Comparison of ENCODE assay signal across 18 mouse cellular contexts in the genomic region with DNA sequence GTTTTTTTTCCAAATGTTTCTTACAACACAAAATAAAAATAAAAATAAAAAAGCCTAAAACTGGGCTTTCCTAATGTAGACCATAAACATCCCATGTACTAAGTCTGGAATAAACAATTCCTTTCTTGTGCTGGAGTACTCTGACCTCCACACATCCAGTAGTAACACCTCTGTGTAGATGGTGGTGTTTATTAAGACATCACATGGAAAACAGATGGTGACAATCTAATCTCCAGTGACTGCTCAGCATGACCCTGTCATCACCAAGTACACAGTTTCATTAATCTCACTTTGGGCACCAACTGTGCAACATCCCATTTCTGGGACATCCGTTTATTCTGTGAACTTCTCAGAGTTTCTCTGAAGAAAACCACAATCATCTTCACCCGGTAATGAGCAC.
DNase-seq lines count a peak whose midpoint lies in the region; ATAC-seq and TF ChIP-seq lines count a peak whose summit lies in the region.
"Had no signal": no experiment of that assay in that cellular context is flagged by ENCODE, and none has a peak within 500 bp of the region (broad histone marks: within the 10 kb centered on the region; RNA-seq: fewer than 3 reads in every experiment).

No protein-coding gene starts in this region.

- TF ChIP-seq CTCF in midbrain, postnatal 0 days (IDR thresholded peaks at IDR 0.05), result no peak
- TF ChIP-seq CTCF in left cerebral cortex, adult 2 months (IDR thresholded peaks at IDR 0.05), result no peak

- H3K4me3 ChIP-seq in hindbrain, embryonic 11.5 days (ENCODE audit: low read depth, low read length), result no peak overlapping the region
- no peak overlapping the region for H3K4me3 ChIP-seq in hindbrain, embryonic 14.5 days (replicated peaks; ENCODE audit: low read length)
- H3K4me3 ChIP-seq in midbrain, postnatal 0 days (ENCODE audit: low read depth, low read length), result no peak overlapping the region
- no peak overlapping the region for H3K4me3 ChIP-seq in midbrain, embryonic 15.5 days
- H3K4me3 ChIP-seq in left cerebral cortex, adult 2 months, result no peak overlapping the region
- H3K4me3 ChIP-seq: embryonic facial prominence, embryonic 13.5 days; forebrain, embryonic 12.5 days; heart, embryonic 12.5 days; hindbrain, embryonic 15.5 days; intestine, embryonic 15.5 days had no signal

- no peak overlapping the region for H3K27ac ChIP-seq in hindbrain, embryonic 11.5 days (ENCODE audit: low read depth, low read length)
- no peak overlapping the region for H3K27ac ChIP-seq in hindbrain, embryonic 14.5 days
- no peak overlapping the region for H3K27ac ChIP-seq in midbrain, postnatal 0 days (ENCODE audit: low read depth, low read length)
- H3K27ac ChIP-seq in midbrain, embryonic 15.5 days, result no peak overlapping the region
- H3K27ac ChIP-seq in left cerebral cortex, adult 2 months, result no peak overlapping the region
- H3K27ac ChIP-seq: embryonic facial prominence, embryonic 13.5 days; forebrain, embryonic 12.5 days; hindbrain, embryonic 15.5 days; intestine, embryonic 15.5 days had no signal

- DNase-seq in hindbrain, embryonic 11.5 days (ENCODE audit: low spot score), result peak; percentile 11
- no peak for DNase-seq in hindbrain, embryonic 14.5 days (ENCODE audit: low spot score)
- DNase-seq in midbrain, postnatal 0 days (ENCODE audit: low spot score), result peak; percentile 44
- peak; percentile 47 for DNase-seq in hindlimb bud, embryonic 11.5 days (ENCODE audit: extremely low spot score, low read depth, low spot score)
- no peak for DNase-seq in left cerebral cortex, adult 2 months (ENCODE audit: extremely low spot score in 1 of 2, low spot score in 2 of 2)
- no peak for DNase-seq in spleen, adult 18-20 months
- DNase-seq: adrenal gland, postnatal 14 days; cerebellum, adult 18-20 months; cerebellum, adult 9-11 months; cerebellum, postnatal 36 days; gastrocnemius, postnatal 25 days had no signal

- H3K36me3 ChIP-seq in hindbrain, embryonic 11.5 days (ENCODE audit: control insufficient read depth, insufficient read depth, low read length), result no peaks in the 10 kb centered on the region
- no peaks in the 10 kb centered on the region for H3K36me3 ChIP-seq in hindbrain, embryonic 14.5 days (replicated peaks; ENCODE audit: control insufficient read depth, insufficient read depth)
- no peaks in the 10 kb centered on the region for H3K36me3 ChIP-seq in midbrain, postnatal 0 days (ENCODE audit: insufficient read depth, low read length)
- H3K36me3 ChIP-seq in midbrain, embryonic 15.5 days (replicated peaks), result no peaks in the 10 kb centered on the region
- H3K36me3 ChIP-seq: embryonic facial prominence, embryonic 13.5 days; forebrain, embryonic 12.5 days; heart, embryonic 12.5 days; hindbrain, embryonic 15.5 days; intestine, embryonic 15.5 days had no signal

- no peak overlapping the region for H3K4me2 ChIP-seq in hindbrain, embryonic 11.5 days (replicated peaks; ENCODE audit: low read depth, low read length)
- no peak overlapping the region for H3K4me2 ChIP-seq in hindbrain, embryonic 14.5 days (replicated peaks)
- no peak overlapping the region for H3K4me2 ChIP-seq in midbrain, postnatal 0 days (ENCODE audit: low read depth, low read length, poor library complexity, severe bottlenecking)
- no peak overlapping the region for H3K4me2 ChIP-seq in midbrain, embryonic 15.5 days
- H3K4me2 ChIP-seq: embryonic facial prominence, embryonic 13.5 days; forebrain, embryonic 12.5 days; heart, embryonic 12.5 days; hindbrain, embryonic 15.5 days; intestine, embryonic 15.5 days had no signal

- no peak for ATAC-seq in hindbrain, embryonic 11.5 days (ENCODE audit: low FRiP score)
- ATAC-seq in hindbrain, embryonic 14.5 days (ENCODE audit: low FRiP score), result no peak
- ATAC-seq in midbrain, postnatal 0 days (ENCODE audit: low FRiP score), result no peak
- ATAC-seq in midbrain, embryonic 15.5 days (replicated peaks), result no peak
- ATAC-seq: forebrain, embryonic 16.5 days; intestine, embryonic 15.5 days had no signal

- H3K4me1 ChIP-seq in hindbrain, embryonic 11.5 days (replicated peaks; ENCODE audit: control insufficient read depth, insufficient read depth, low read length), result no peaks in the 10 kb centered on the region
- H3K4me1 ChIP-seq in hindbrain, embryonic 14.5 days (replicated peaks; ENCODE audit: control insufficient read depth, insufficient read depth, low read length), result no peaks in the 10 kb centered on the region
- no peaks in the 10 kb centered on the region for H3K4me1 ChIP-seq in midbrain, postnatal 0 days (ENCODE audit: insufficient read depth, low read length)
- no peaks in the 10 kb centered on the region for H3K4me1 ChIP-seq in midbrain, embryonic 15.5 days
- H3K4me1 ChIP-seq: embryonic facial prominence, embryonic 13.5 days; forebrain, embryonic 12.5 days; heart, embryonic 12.5 days; hindbrain, embryonic 15.5 days; intestine, embryonic 15.5 days had no signal

- intact Hi-C loops in left cerebral cortex, adult 2 months (cut with DNase I), result no loop called here

- H3K9ac ChIP-seq in hindbrain, embryonic 11.5 days (ENCODE audit: low read depth, low read length), result no peak overlapping the region
- H3K9ac ChIP-seq in hindbrain, embryonic 14.5 days, result no peak overlapping the region
- no peak overlapping the region for H3K9ac ChIP-seq in midbrain, postnatal 0 days (replicated peaks; ENCODE audit: low read length, poor library complexity, severe bottlenecking)
- no peak overlapping the region for H3K9ac ChIP-seq in midbrain, embryonic 15.5 days
- H3K9ac ChIP-seq: embryonic facial prominence, embryonic 13.5 days; forebrain, embryonic 12.5 days; heart, embryonic 12.5 days; hindbrain, embryonic 15.5 days; intestine, embryonic 15.5 days had no signal

- WGBS in hindbrain, embryonic 11.5 days, result 55% methylated on average over 2 of the region's 2 CpGs
- WGBS in hindbrain, embryonic 14.5 days, result 55% methylated on average over 2 of the region's 2 CpGs
- WGBS in midbrain, postnatal 0 days, result 65% methylated on average over 2 of the region's 2 CpGs
- 62% methylated on average over 2 of the region's 2 CpGs for WGBS in midbrain, embryonic 15.5 days

- H3K27me3 ChIP-seq in hindbrain, embryonic 11.5 days (ENCODE audit: control insufficient read depth, insufficient read depth, low read length), result no peaks in the 10 kb centered on the region
- no peaks in the 10 kb centered on the region for H3K27me3 ChIP-seq in hindbrain, embryonic 14.5 days (ENCODE audit: control insufficient read depth, insufficient read depth, low read length)
- H3K27me3 ChIP-seq in midbrain, postnatal 0 days (ENCODE audit: insufficient read depth, low read length), result no peaks in the 10 kb centered on the region
- no peaks in the 10 kb centered on the region for H3K27me3 ChIP-seq in midbrain, embryonic 15.5 days (replicated peaks)
- H3K27me3 ChIP-seq: embryonic facial prominence, embryonic 13.5 days; forebrain, embryonic 12.5 days; heart, embryonic 12.5 days; hindbrain, embryonic 15.5 days; intestine, embryonic 15.5 days had no signal

- H3K9me3 ChIP-seq in hindbrain, embryonic 11.5 days (ENCODE audit: control insufficient read depth, low read length), result no peaks in the 10 kb centered on the region
- no peaks in the 10 kb centered on the region for H3K9me3 ChIP-seq in hindbrain, embryonic 14.5 days (ENCODE audit: control insufficient read depth, low read length)
- H3K9me3 ChIP-seq in midbrain, postnatal 0 days (ENCODE audit: low read length), result no peaks in the 10 kb centered on the region
- no peaks in the 10 kb centered on the region for H3K9me3 ChIP-seq in midbrain, embryonic 15.5 days
- H3K9me3 ChIP-seq: embryonic facial prominence, embryonic 13.5 days; forebrain, embryonic 12.5 days; heart, embryonic 12.5 days; hindbrain, embryonic 15.5 days; intestine, embryonic 15.5 days had no signal

Comparison
In these comparisons a context has a peak if more than half of its experiments do, and no peak if none do; other contexts are left out.
1. DNase-seq: peak in hindbrain, embryonic 11.5 days (single experiment), midbrain, postnatal 0 days (single experiment) and hindlimb bud, embryonic 11.5 days (single experiment); none in hindbrain, embryonic 14.5 days (single experiment), left cerebral cortex, adult 2 months (0 of 2) and spleen, adult 18-20 months (0 of 2).